Mouse (Mus musculus): ENCODE results near the gene Zbtb8a. TPM values are rescaled to one million over a fixed set of nuclear protein-coding genes. Genes with fewer than 3 reads are reported as not detected.
"Not testable (repeated sequence)": the region's sequence is repeated elsewhere in the genome, so short reads cannot be mapped to it uniquely, and the experiment has no call there.

The Zbtb8a gene
- 17.2 and 18.4 TPM in 2 replicates for polyA plus RNA-seq (2015; fragmentation: Nextera tagmentation; extraction: Ambion mirVana)

GRCm38 (mm10) chr4:129377601-129378390 is at the start of gene Zbtb8a:
Gene Zbtb8a, minus strand, starts transcription at chr4:129378116.
- 1% methylated on average over 53 of the region's 65 CpGs for WGBS
- Histone ChIP-seq H3K4me3 (ENCODE audit: low read length) (peak within 1 kb of the TSS; percentile 80), H3K4me2 (replicated peaks; ENCODE audit: low read depth, low read length) (peak within 1 kb of the TSS; percentile 60), H3K4me1 (ENCODE audit: insufficient read depth, low read length) (peaks cover 21% of the 10 kb centered on the region), H3K27me3 (ENCODE audit: insufficient read depth, low read length) (peaks cover 3% of the 10 kb centered on the region; the same call in 1 of the 2 replicates), H3K9ac (replicated peaks; ENCODE audit: low read length) (peak within 1 kb of the TSS; percentile 93), H3K27ac (ENCODE audit: low read length) (peak within 1 kb of the TSS; percentile 66), H3K36me3 (ENCODE audit: insufficient read depth, low read length) (no peaks in the 10 kb centered on the region), H3K9me3 (ENCODE audit: low read length) (no peaks in the 10 kb centered on the region)
- peak; percentile 78 for ATAC-seq (ENCODE audit: low FRiP score, low TSS enrichment)

DNA sequence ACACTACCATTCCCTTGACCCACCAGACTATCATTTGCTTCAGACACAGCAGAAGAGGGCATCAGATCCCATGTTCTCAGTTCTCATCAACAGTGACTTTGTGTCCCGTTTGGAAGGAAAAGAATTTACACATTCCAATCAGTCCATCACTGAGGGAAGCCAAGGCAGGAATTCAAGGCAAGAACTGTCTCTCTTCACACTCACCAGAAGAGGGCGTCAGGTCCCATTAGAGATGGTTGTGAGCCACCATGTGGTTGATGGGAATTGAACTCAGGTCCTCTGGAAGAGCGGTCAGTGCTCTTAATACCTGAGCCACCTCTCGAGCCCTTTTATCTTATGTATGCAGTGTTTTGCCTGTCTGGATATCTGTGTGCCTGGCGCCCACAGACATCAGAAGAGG is 40.4 kb upstream of the Zbtb8a start:
- Histone ChIP-seq H3K4me2 (replicated peaks; ENCODE audit: low read depth, low read length) (no peak overlapping the region), H3K27ac (ENCODE audit: low read length) (no peak overlapping the region), H3K4me3 (ENCODE audit: low read length) (no peak overlapping the region), H3K4me1 (ENCODE audit: insufficient read depth, low read length) (no peaks in the 10 kb centered on the region), H3K36me3 (ENCODE audit: insufficient read depth, low read length) (no peaks in the 10 kb centered on the region), H3K9ac (replicated peaks; ENCODE audit: low read length) (no peak overlapping the region), H3K9me3 (ENCODE audit: low read length) (no peaks in the 10 kb centered on the region), H3K27me3 (ENCODE audit: insufficient read depth, low read length) (no peaks in the 10 kb centered on the region)
- 79% methylated on average over 5 of the region's 5 CpGs for WGBS
- ATAC-seq (ENCODE audit: low FRiP score, low TSS enrichment) = no peak

DNA sequence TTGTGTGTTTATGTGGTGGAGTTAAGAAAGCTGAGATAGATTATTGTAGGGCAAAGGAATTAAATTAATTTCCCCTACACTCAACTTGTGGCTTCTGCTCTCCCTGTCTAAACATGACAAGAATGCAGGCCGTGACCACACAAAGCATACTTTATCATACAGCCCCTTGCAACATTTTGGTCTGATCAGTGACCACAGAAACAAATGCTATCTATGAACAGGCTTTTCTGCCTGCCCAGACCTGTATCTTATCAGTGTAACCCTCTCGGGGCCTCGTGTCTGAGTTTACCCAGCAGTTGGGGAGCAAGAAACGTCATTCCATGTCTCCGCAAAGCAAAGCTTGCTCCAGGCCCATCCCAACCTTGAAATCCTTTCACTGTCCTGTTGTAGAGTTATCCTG is 38.6 kb upstream of the Zbtb8a start:
- no peak overlapping the region for H3K4me3 ChIP-seq (ENCODE audit: low read length)
- no peak overlapping the region for H3K9ac ChIP-seq (replicated peaks; ENCODE audit: low read length)
- H3K4me1 ChIP-seq (ENCODE audit: insufficient read depth, low read length) = no peaks in the 10 kb centered on the region
- H3K27ac ChIP-seq (ENCODE audit: low read length) = no peak overlapping the region
- H3K9me3 ChIP-seq (ENCODE audit: low read length) = no peaks in the 10 kb centered on the region
- no peak for ATAC-seq (ENCODE audit: low FRiP score, low TSS enrichment)
- WGBS = 71% methylated on average over 5 of the region's 5 CpGs
- no peaks in the 10 kb centered on the region for H3K27me3 ChIP-seq (ENCODE audit: insufficient read depth, low read length)
- no peaks in the 10 kb centered on the region for H3K36me3 ChIP-seq (ENCODE audit: insufficient read depth, low read length)
- H3K4me2 ChIP-seq (replicated peaks; ENCODE audit: low read depth, low read length) = no peak overlapping the region

DNA sequence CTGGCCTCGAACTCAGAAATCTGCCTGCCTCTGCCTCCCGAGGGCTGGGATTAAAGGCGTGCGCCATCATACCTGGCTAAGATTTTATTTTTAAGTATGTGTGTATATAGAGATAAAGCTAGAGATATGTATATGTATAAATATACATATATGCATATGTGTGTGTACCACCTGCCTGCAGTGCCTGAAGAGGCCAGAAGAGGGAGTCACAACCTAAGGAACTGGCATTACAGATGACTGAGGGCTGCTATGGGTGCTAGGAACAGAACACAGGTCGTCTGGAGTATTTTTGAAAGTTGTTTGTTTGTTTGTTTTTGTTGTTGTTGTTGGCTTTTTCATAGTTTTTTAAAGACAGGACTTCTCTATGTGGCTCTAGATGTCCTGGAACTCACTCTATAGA is 38.0 kb upstream of the Zbtb8a start:
- Histone ChIP-seq H3K4me2 (replicated peaks; ENCODE audit: low read depth, low read length) (no peak overlapping the region), H3K4me3 (ENCODE audit: low read length) (no peak overlapping the region), H3K36me3 (ENCODE audit: insufficient read depth, low read length) (no peaks in the 10 kb centered on the region), H3K9ac (replicated peaks; ENCODE audit: low read length) (no peak overlapping the region), H3K9me3 (ENCODE audit: low read length) (no peaks in the 10 kb centered on the region), H3K27me3 (ENCODE audit: insufficient read depth, low read length) (no peaks in the 10 kb centered on the region), H3K4me1 (ENCODE audit: insufficient read depth, low read length) (no peaks in the 10 kb centered on the region), H3K27ac (ENCODE audit: low read length) (no peak overlapping the region)
- ATAC-seq (ENCODE audit: low FRiP score, low TSS enrichment) = no peak
- WGBS = 92% methylated on average over 5 of the region's 5 CpGs

DNA sequence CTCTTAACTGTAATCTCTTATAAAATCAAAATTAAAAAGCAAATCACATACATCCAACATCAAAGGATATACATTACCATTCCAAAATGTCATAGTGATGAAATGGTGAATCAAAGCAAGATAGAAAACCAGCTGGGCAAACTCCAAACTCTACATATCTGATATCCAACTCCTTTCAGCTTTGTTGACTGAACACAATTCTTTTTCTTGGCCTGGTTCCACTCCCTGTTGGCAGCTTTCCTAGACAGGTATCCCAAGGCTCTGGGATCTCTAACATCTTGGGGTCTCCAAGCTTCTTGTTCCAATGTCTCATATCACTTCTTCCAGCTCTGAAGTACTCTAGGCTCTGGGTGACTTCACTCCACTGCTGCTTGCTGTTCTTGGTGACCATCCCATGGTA is 33.1 kb upstream of the Zbtb8a start:
- Histone ChIP-seq H3K4me3 (ENCODE audit: low read length) (no peak overlapping the region), H3K4me1 (ENCODE audit: insufficient read depth, low read length) (peaks cover 10% of the 10 kb centered on the region; the same call in 1 of the 2 replicates), H3K27ac (ENCODE audit: low read length) (no peak overlapping the region), H3K9me3 (ENCODE audit: low read length) (no peaks in the 10 kb centered on the region), H3K9ac (replicated peaks; ENCODE audit: low read length) (no peak overlapping the region), H3K36me3 (ENCODE audit: insufficient read depth, low read length) (no peaks in the 10 kb centered on the region), H3K27me3 (ENCODE audit: insufficient read depth, low read length) (no peaks in the 10 kb centered on the region), H3K4me2 (replicated peaks; ENCODE audit: low read depth, low read length) (no peak overlapping the region)
- ATAC-seq (ENCODE audit: low FRiP score, low TSS enrichment) = no peak

GRCm38 (mm10) chr4:129410532-129410931 is 32.6 kb upstream of the Zbtb8a start:
- H3K4me2 ChIP-seq (replicated peaks; ENCODE audit: low read depth, low read length); H3K27ac ChIP-seq (ENCODE audit: low read length); H3K9ac ChIP-seq (replicated peaks; ENCODE audit: low read length); H3K4me3 ChIP-seq (ENCODE audit: low read length); H3K27me3 ChIP-seq (ENCODE audit: insufficient read depth, low read length); H3K9me3 ChIP-seq (ENCODE audit: low read length); ATAC-seq (ENCODE audit: low FRiP score, low TSS enrichment); H3K36me3 ChIP-seq (ENCODE audit: insufficient read depth, low read length): not testable (repeated sequence)
- H3K4me1 ChIP-seq (ENCODE audit: insufficient read depth, low read length) = peaks cover 12% of the 10 kb centered on the region; the same call in 1 of the 2 replicates
- 90% methylated on average over 3 of the region's 3 CpGs for WGBS

GRCm38 (mm10) chr4:129406447-129406846 is 28.5 kb upstream of the Zbtb8a start:
- ATAC-seq (ENCODE audit: low FRiP score, low TSS enrichment) = peak; percentile 92
- WGBS = 2% methylated on average over 25 of the region's 25 CpGs
- no peaks in the 10 kb centered on the region for H3K36me3 ChIP-seq (ENCODE audit: insufficient read depth, low read length)
- no peaks in the 10 kb centered on the region for H3K9me3 ChIP-seq (ENCODE audit: low read length)
- H3K9ac ChIP-seq (replicated peaks; ENCODE audit: low read length) = peak overlapping the region; percentile 51
- H3K4me1 ChIP-seq (ENCODE audit: insufficient read depth, low read length) = peaks cover 12% of the 10 kb centered on the region; the same call in 1 of the 2 replicates
- H3K4me2 ChIP-seq (replicated peaks; ENCODE audit: low read depth, low read length) = peak overlapping the region; percentile 64
- H3K4me3 ChIP-seq (ENCODE audit: low read length) = peak overlapping the region; percentile 46
- no peaks in the 10 kb centered on the region for H3K27me3 ChIP-seq (ENCODE audit: insufficient read depth, low read length)
- H3K27ac ChIP-seq (ENCODE audit: low read length) = no peak overlapping the region

- H3K27ac ChIP-seq (ENCODE audit: low read length) = no peak overlapping the region
- WGBS = 79% methylated on average over 4 of the region's 4 CpGs
- no peaks in the 10 kb centered on the region for H3K4me1 ChIP-seq (ENCODE audit: insufficient read depth, low read length)
- no peak for ATAC-seq (ENCODE audit: low FRiP score, low TSS enrichment)
- H3K4me3 ChIP-seq (ENCODE audit: low read length) = no peak overlapping the region
- no peaks in the 10 kb centered on the region for H3K36me3 ChIP-seq (ENCODE audit: insufficient read depth, low read length)
- no peaks in the 10 kb centered on the region for H3K9me3 ChIP-seq (ENCODE audit: low read length)
- no peak overlapping the region for H3K4me2 ChIP-seq (replicated peaks; ENCODE audit: low read depth, low read length)
- H3K27me3 ChIP-seq (ENCODE audit: insufficient read depth, low read length) = no peaks in the 10 kb centered on the region
- no peak overlapping the region for H3K9ac ChIP-seq (replicated peaks; ENCODE audit: low read length)
Measured at GRCm38 (mm10) chr4:129399813-129400212, 21.9 kb upstream of the Zbtb8a start.

DNA sequence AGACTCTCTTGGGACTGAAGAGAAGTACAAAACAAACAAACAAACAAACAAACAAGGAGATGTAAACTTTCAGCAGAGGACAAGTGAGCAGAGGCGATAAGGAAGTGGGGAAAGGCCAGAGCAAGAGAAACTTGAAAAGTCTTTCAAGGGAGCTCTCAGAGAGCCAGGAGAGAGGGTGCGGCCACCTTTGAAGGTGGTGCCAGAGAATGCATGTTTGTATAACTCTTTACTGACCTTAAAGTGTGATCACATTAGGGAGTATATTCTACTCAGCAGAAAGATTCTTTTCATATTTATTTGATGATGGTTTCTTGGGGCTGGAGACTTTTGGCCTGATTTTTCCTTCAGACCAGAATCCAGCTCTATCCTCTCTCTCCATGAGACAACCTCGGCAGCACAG is 19.0 kb upstream of the Zbtb8a start:
- Histone ChIP-seq H3K27me3 (ENCODE audit: insufficient read depth, low read length) (no peaks in the 10 kb centered on the region), H3K9me3 (ENCODE audit: low read length) (no peaks in the 10 kb centered on the region), H3K27ac (ENCODE audit: low read length) (no peak overlapping the region), H3K4me1 (ENCODE audit: insufficient read depth, low read length) (peaks cover 8% of the 10 kb centered on the region; the same call in 1 of the 2 replicates), H3K9ac (replicated peaks; ENCODE audit: low read length) (no peak overlapping the region), H3K36me3 (ENCODE audit: insufficient read depth, low read length) (no peaks in the 10 kb centered on the region), H3K4me3 (ENCODE audit: low read length) (no peak overlapping the region), H3K4me2 (replicated peaks; ENCODE audit: low read depth, low read length) (no peak overlapping the region)
- WGBS = 79% methylated on average over 3 of the region's 3 CpGs
- ATAC-seq (ENCODE audit: low FRiP score, low TSS enrichment) = no peak

Measured in kidney, embryonic 16.5 days (tissue).